Mouse (Mus musculus) embryonic facial prominence, embryonic 13.5 days (tissue): ENCODE results near the gene Caprin1. TPM values are rescaled to one million over a fixed set of nuclear protein-coding genes. Genes with fewer than 3 reads are reported as not detected.

ENCODE experiments used
- ATAC-seq: fragments of 200-750 bp; cut with Nextera tagmentation; 2 replicates; pipeline ENCODE4 v1.8.0; 2017; ENCODE audit warnings: low read depth; ENCODE audit not compliant: insufficient number of reproducible peaks, insufficient read depth, low FRiP score, low TSS enrichment
- H3K27ac ChIP-seq: fragments of 300-500 bp; sonication (generic); 2 replicates; pipeline ENCODE4 v1.5.1; 2015; ENCODE audit warnings: moderate library complexity, mild to moderate bottlenecking, inconsistent platforms
- H3K27me3 ChIP-seq: fragments of 300-500 bp; sonication (generic); 2 replicates; pipeline ENCODE4 v1.6.1; 2015; ENCODE audit warnings: mild to moderate bottlenecking, inconsistent platforms
- H3K36me3 ChIP-seq: fragments of 300-500 bp; sonication (generic); 2 replicates; pipeline ENCODE4 v1.6.1; 2015; ENCODE audit warnings: mild to moderate bottlenecking, inconsistent platforms
- H3K4me1 ChIP-seq: fragments of 300-500 bp; sonication (generic); 2 replicates; pipeline ENCODE4 v1.6.1; 2015; ENCODE audit warnings: inconsistent platforms
- H3K4me2 ChIP-seq: fragments of 300-500 bp; sonication (generic); 2 replicates; pipeline ENCODE4 v1.6.1; 2015; ENCODE audit warnings: moderate library complexity, mild to moderate bottlenecking, inconsistent platforms
- H3K4me3 ChIP-seq: fragments of 300-500 bp; sonication (generic); 2 replicates; pipeline ENCODE4 v1.5.1; 2015; ENCODE audit warnings: mild to moderate bottlenecking, inconsistent platforms
- H3K9ac ChIP-seq: fragments of 300-500 bp; sonication (generic); 2 replicates; pipeline ENCODE4 v1.6.1; 2015; ENCODE audit warnings: mild to moderate bottlenecking, inconsistent platforms
- H3K9me3 ChIP-seq: fragments of 300-500 bp; sonication (generic); 2 replicates; pipeline ENCODE4 v1.6.1; 2016; ENCODE audit warnings: inconsistent platforms
- WGBS: fragments of 180-500 bp; shearing (Covaris S2); methylation state at CpG from one replicate; pipeline ENCODE4 v1.1.7; 2015; ENCODE audit warnings: mixed read lengths; 5-methylcytosine and 5-hydroxymethylcytosine counted together
- polyA plus RNA-seq: library from polyadenylated mRNA; unstranded; fragments of >200 nt; fragmentation: Nextera tagmentation; extraction: Ambion mirVana; gene quantifications from 2 replicates; pipeline ENCODE4 v1.2.1, GENCODE M21; 2015

Caprin1 gene
- polyA plus RNA-seq, 1 experiment from 2014 or later: 332 TPM

- H3K4me2 ChIP-seq: peak overlapping the region; percentile 67
- no peaks in the 10 kb centered on the region for H3K27me3 ChIP-seq
- H3K27ac ChIP-seq: peak overlapping the region; percentile 100
- peaks cover 20% of the 10 kb centered on the region for H3K36me3 ChIP-seq
- peak; percentile 62; the same call in 1 of the 2 replicates for ATAC-seq
- under 1% methylated on average over 42 of the region's 42 CpGs for WGBS
- peak overlapping the region; percentile 99 for H3K9ac ChIP-seq
- H3K4me3 ChIP-seq: peak overlapping the region; percentile 84
- H3K4me1 ChIP-seq: peaks cover 24% of the 10 kb centered on the region
- H3K9me3 ChIP-seq: no peaks in the 10 kb centered on the region
Measured at GRCm38 (mm10) chr2:103796211-103796860, 1.1 kb downstream of the Caprin1 start.

- Histone ChIP-seq H3K9me3 (no peaks in the 10 kb centered on the region), H3K36me3 (peaks cover 23% of the 10 kb centered on the region), H3K27me3 (no peaks in the 10 kb centered on the region), H3K4me3 (peak overlapping the region; percentile 84), H3K9ac (peak overlapping the region; percentile 99), H3K4me2 (peak overlapping the region; percentile 67), H3K27ac (peak overlapping the region; percentile 100), H3K4me1 (peaks cover 23% of the 10 kb centered on the region)
- ATAC-seq: peak; percentile 75; the same call in 1 of the 2 replicates
- WGBS: 0% methylated on average over 11 of the region's 11 CpGs
Measured at GRCm38 (mm10) chr2:103795843-103796210, 1.6 kb downstream of the Caprin1 start.

GRCm38 (mm10) chr2:103792009-103792408, 5.4 kb downstream of the Caprin1 start:
- H3K36me3 ChIP-seq: peaks cover 44% of the 10 kb centered on the region
- no peaks in the 10 kb centered on the region for H3K9me3 ChIP-seq
- H3K4me3 ChIP-seq: no peak overlapping the region
- 87% methylated on average over 1 of the region's 1 CpGs for WGBS
- ATAC-seq: no peak
- H3K9ac ChIP-seq: no peak overlapping the region
- peaks cover 28% of the 10 kb centered on the region for H3K4me1 ChIP-seq
- H3K27me3 ChIP-seq: no peaks in the 10 kb centered on the region
- H3K4me2 ChIP-seq: no peak overlapping the region
- H3K27ac ChIP-seq: no peak overlapping the region

GRCm38 (mm10) chr2:103785735-103786134, 11.7 kb downstream of the Caprin1 start:
- Histone ChIP-seq H3K9me3 (no peaks in the 10 kb centered on the region), H3K27ac (no peak overlapping the region), H3K4me1 (peaks cover 10% of the 10 kb centered on the region; the same call in 1 of the 2 replicates), H3K9ac (no peak overlapping the region), H3K27me3 (no peaks in the 10 kb centered on the region), H3K4me3 (no peak overlapping the region), H3K4me2 (no peak overlapping the region), H3K36me3 (peaks cover 45% of the 10 kb centered on the region)
- WGBS: 88% methylated on average over 1 of the region's 1 CpGs
- no peak for ATAC-seq

GRCm38 (mm10) chr2:103784621-103785020, 12.8 kb downstream of the Caprin1 start:
- no peak for ATAC-seq
- Histone ChIP-seq H3K36me3 (peaks cover 47% of the 10 kb centered on the region), H3K4me1 (peaks cover 1% of the 10 kb centered on the region; the same call in 1 of the 2 replicates), H3K27ac (no peak overlapping the region), H3K4me2 (no peak overlapping the region), H3K27me3 (no peaks in the 10 kb centered on the region), H3K4me3 (no peak overlapping the region), H3K9me3 (no peaks in the 10 kb centered on the region), H3K9ac (no peak overlapping the region)
- 87% methylated on average over 4 of the region's 4 CpGs for WGBS

- no peak overlapping the region for H3K27ac ChIP-seq
- no peak overlapping the region for H3K9ac ChIP-seq
- H3K4me3 ChIP-seq: no peak overlapping the region
- no peak for ATAC-seq
- 48% methylated on average over 1 of the region's 1 CpGs for WGBS
- peaks cover 12% of the 10 kb centered on the region for H3K4me1 ChIP-seq
- H3K27me3 ChIP-seq: no peaks in the 10 kb centered on the region
- peaks cover 15% of the 10 kb centered on the region for H3K36me3 ChIP-seq
- peak overlapping the region; percentile 80 for H3K4me2 ChIP-seq
- H3K9me3 ChIP-seq: no peaks in the 10 kb centered on the region
Measured at GRCm38 (mm10) chr2:103762492-103762891, 35.0 kb downstream of the Caprin1 start.

GRCm38 (mm10) chr2:103761993-103762392, 35.5 kb downstream of the Caprin1 start:
- no peaks in the 10 kb centered on the region for H3K9me3 ChIP-seq
- no peak for ATAC-seq
- H3K4me2 ChIP-seq: peak overlapping the region; percentile 80
- H3K36me3 ChIP-seq: peaks cover 15% of the 10 kb centered on the region
- H3K27ac ChIP-seq: 0 out of 2 replicates have a peak overlapping the region, but pooled peaks have one; percentile 80
- peaks cover 12% of the 10 kb centered on the region for H3K4me1 ChIP-seq
- 37% methylated on average over 4 of the region's 4 CpGs for WGBS
- H3K9ac ChIP-seq: no peak overlapping the region
- H3K4me3 ChIP-seq: peak overlapping the region; percentile 76
- no peaks in the 10 kb centered on the region for H3K27me3 ChIP-seq

GRCm38 (mm10) chr2:103760906-103761716, 36.3 kb downstream of the Caprin1 start, which contains the start of gene Nat10:
Nat10 (minus strand) TSS chr2:103761270.
- H3K4me1 ChIP-seq: peaks cover 12% of the 10 kb centered on the region
- H3K9me3 ChIP-seq: no peaks in the 10 kb centered on the region
- H3K9ac ChIP-seq: peak within 1 kb of the TSS; percentile 76
- ATAC-seq: peak; percentile 94
- no peaks in the 10 kb centered on the region for H3K27me3 ChIP-seq
- H3K4me2 ChIP-seq: peak within 1 kb of the TSS; percentile 80
- WGBS: under 1% methylated on average over 47 of the region's 47 CpGs
- H3K4me3 ChIP-seq: peak within 1 kb of the TSS; percentile 76
- peaks cover 13% of the 10 kb centered on the region for H3K36me3 ChIP-seq
- peak within 1 kb of the TSS; percentile 80 for H3K27ac ChIP-seq

- H3K36me3 ChIP-seq: peaks cover 14% of the 10 kb centered on the region
- no peak for ATAC-seq
- peak overlapping the region; percentile 76 for H3K9ac ChIP-seq
- peak overlapping the region; percentile 80 for H3K4me2 ChIP-seq
- H3K27me3 ChIP-seq: no peaks in the 10 kb centered on the region
- 0% methylated on average over 12 of the region's 12 CpGs for WGBS
- peaks cover 12% of the 10 kb centered on the region for H3K4me1 ChIP-seq
- H3K27ac ChIP-seq: peak overlapping the region; percentile 77
- H3K9me3 ChIP-seq: no peaks in the 10 kb centered on the region
- peak overlapping the region; percentile 76 for H3K4me3 ChIP-seq
Measured at GRCm38 (mm10) chr2:103760421-103760820, 37.0 kb downstream of the Caprin1 start.

GRCm38 (mm10) chr2:103755458-103756085, 41.9 kb downstream of the Caprin1 start:
- Histone ChIP-seq H3K36me3 (peaks cover 56% of the 10 kb centered on the region), H3K9me3 (no peaks in the 10 kb centered on the region), H3K4me2 (no peak overlapping the region), H3K27ac (no peak overlapping the region), H3K4me1 (peaks cover 6% of the 10 kb centered on the region; the same call in 1 of the 2 replicates), H3K27me3 (no peaks in the 10 kb centered on the region), H3K4me3 (no peak overlapping the region), H3K9ac (no peak overlapping the region)
- no peak for ATAC-seq
- 87% methylated on average over 9 of the region's 9 CpGs for WGBS

- peaks cover 66% of the 10 kb centered on the region for H3K36me3 ChIP-seq
- H3K27me3 ChIP-seq: no peaks in the 10 kb centered on the region
- peaks cover 2% of the 10 kb centered on the region; the same call in 1 of the 2 replicates for H3K4me1 ChIP-seq
- H3K27ac ChIP-seq: no peak overlapping the region
- WGBS: 84% methylated on average over 3 of the region's 3 CpGs
- no peak for ATAC-seq
- no peaks in the 10 kb centered on the region for H3K9me3 ChIP-seq
- no peak overlapping the region for H3K4me2 ChIP-seq
- no peak overlapping the region for H3K9ac ChIP-seq
- no peak overlapping the region for H3K4me3 ChIP-seq
Measured at GRCm38 (mm10) chr2:103754614-103755013, 42.8 kb downstream of the Caprin1 start.
